Mouse (Mus musculus) MEL (cell line): Measurements from ENCODE around the gene Kctd11. TPM values are rescaled to one million over a fixed set of nuclear protein-coding genes. Genes with fewer than 3 reads are reported as not detected.

ENCODE experiments used
- DNase-seq: peaks from one replicate; pipeline ENCODE4 v3.0.0; 2011; ENCODE audit warnings: low read depth, low spot score
- H3K27ac ChIP-seq: 2 replicates; pipeline ENCODE4 v1.5.1; 2012; ENCODE audit warnings: low read depth, mild to moderate bottlenecking, control low read depth, low read length, moderate library complexity; ENCODE audit not compliant: control insufficient read depth
- H3K27me3 ChIP-seq, 2 experiments: fragments of 150-350 bp in 1 of 2; sonication (generic) in 1 of 2; 2 replicates each; pipeline ENCODE4 v1.6.1; 2012; ENCODE audit warnings: low read length in 2 of 2, mild to moderate bottlenecking in 2 of 2, improper control_type of control experiment in 1 of 2, moderate library complexity in 1 of 2; ENCODE audit not compliant: insufficient read depth in 2 of 2, control insufficient read depth in 1 of 2
- H3K36me3 ChIP-seq, 2 experiments: 2 replicates each; pipeline ENCODE4 v1.6.1; 2012 to 2014; ENCODE audit warnings: low read length in 2 of 2, improper control_type of control experiment in 1 of 2, inconsistent platforms in 1 of 2, mild to moderate bottlenecking in 1 of 2; ENCODE audit not compliant: insufficient read depth in 2 of 2, control insufficient read depth in 1 of 2
- H3K4me1 ChIP-seq, 2 experiments: fragments of 150-350 bp in 1 of 2; sonication (generic) in 1 of 2; 2 replicates each; pipeline ENCODE4 v1.6.1; 2012; ENCODE audit warnings: low read length in 2 of 2, improper control_type of control experiment in 1 of 2, mild to moderate bottlenecking in 1 of 2; ENCODE audit not compliant: insufficient read depth in 2 of 2, control insufficient read depth in 1 of 2
- H3K4me3 ChIP-seq, 2 experiments: fragments of 150-350 bp in 1 of 2; sonication (generic) in 1 of 2; 2 replicates each; pipeline ENCODE4 v1.5.1; 2012; ENCODE audit warnings: low read depth in 2 of 2, low read length in 2 of 2, mild to moderate bottlenecking in 2 of 2, moderate library complexity in 2 of 2, control low read depth in 1 of 2, improper control_type of control experiment in 1 of 2; ENCODE audit not compliant: control insufficient read depth in 1 of 2, insufficient read depth in 1 of 2
- H3K79me2 ChIP-seq: 2 replicates; pipeline ENCODE4 v1.6.1; 2012; ENCODE audit warnings: mild to moderate bottlenecking, low read length, moderate library complexity; ENCODE audit not compliant: control insufficient read depth, poor library complexity, insufficient read depth
- H3K9ac ChIP-seq: 2 replicates; pipeline ENCODE4 v1.6.1; 2012; ENCODE audit warnings: low read depth, mild to moderate bottlenecking, control low read depth, low read length, moderate library complexity; ENCODE audit not compliant: control insufficient read depth, poor library complexity, severe bottlenecking
- H3K9me3 ChIP-seq: fragments of 150-350 bp; sonication (generic); replicated peaks from 2 replicates; pipeline ENCODE4 v1.6.1; 2012; ENCODE audit warnings: mild to moderate bottlenecking, low read length, improper control_type of control experiment, moderate library complexity; ENCODE audit not compliant: insufficient read depth
- BHLHE40 ChIP-seq: IDR thresholded peaks from 2 replicates; pipeline ENCODE4 v1.6.1; 2012; ENCODE audit warnings: low read depth, mild to moderate bottlenecking, inconsistent platforms, low read length, improper control_type of control experiment, borderline replicate concordance
- CTCF ChIP-seq, 3 experiments: IDR thresholded peaks in 2 of 3; conservative IDR thresholded peaks in 1 of 3; 2 replicates each; pipeline ENCODE4 v1.5.1; 2011 to 2012; ENCODE audit warnings: low read length in 3 of 3, low read depth in 2 of 3, mild to moderate bottlenecking in 2 of 3, improper control_type of control experiment in 1 of 3, inconsistent platforms in 1 of 3, mixed read lengths in 1 of 3, moderate library complexity in 1 of 3; ENCODE audit not compliant: control insufficient read depth in 1 of 3, insufficient read depth in 1 of 3, poor library complexity in 1 of 3, severe bottlenecking in 1 of 3
- E2F4 ChIP-seq: IDR thresholded peaks from 2 replicates; pipeline ENCODE4 v1.6.1; 2011; ENCODE audit warnings: low read depth, low read length, improper control_type of control experiment, borderline replicate concordance
- ELF1 ChIP-seq: IDR thresholded peaks from 2 replicates; pipeline ENCODE4 v1.6.1; 2014; ENCODE audit warnings: low read depth, mild to moderate bottlenecking, inconsistent platforms, low read length, improper control_type of control experiment, moderate library complexity
- EP300 ChIP-seq, 2 experiments: IDR thresholded peaks; 2 replicates each; pipeline ENCODE4 v1.6.1; 2011; ENCODE audit warnings: improper control_type of control experiment in 2 of 2, low read length in 2 of 2, low read depth in 1 of 2, mild to moderate bottlenecking in 1 of 2
- ETS1 ChIP-seq: IDR thresholded peaks from 2 replicates; pipeline ENCODE4 v1.6.1; 2012; ENCODE audit warnings: low read depth, mild to moderate bottlenecking, inconsistent platforms, low read length, improper control_type of control experiment, moderate library complexity
- GABPA ChIP-seq: IDR thresholded peaks from 2 replicates; pipeline ENCODE4 v1.6.1; 2012; ENCODE audit warnings: low read depth, mild to moderate bottlenecking, inconsistent platforms, low read length, improper control_type of control experiment, moderate library complexity
- GATA1 ChIP-seq: IDR thresholded peaks from 2 replicates; pipeline ENCODE4 v1.6.1; 2011; ENCODE audit warnings: low read depth, low read length, improper control_type of control experiment
- JUND ChIP-seq: IDR thresholded peaks from 2 replicates; pipeline ENCODE4 v1.6.1; 2011; ENCODE audit warnings: low read depth, mild to moderate bottlenecking, improper control_type of control experiment, low read length
- KAT2A ChIP-seq: conservative IDR thresholded peaks from 2 replicates; pipeline ENCODE4 v1.6.1; 2012; ENCODE audit warnings: low read depth, low read length, improper control_type of control experiment, inconsistent platforms
- MAFK ChIP-seq: IDR thresholded peaks from 2 replicates; pipeline ENCODE4 v1.6.1; 2011; ENCODE audit warnings: low read depth, mild to moderate bottlenecking, low read length, improper control_type of control experiment, borderline replicate concordance
- MAX ChIP-seq: IDR thresholded peaks from 2 replicates; pipeline ENCODE4 v1.6.1; 2011; ENCODE audit warnings: low read length, improper control_type of control experiment
- MAZ ChIP-seq: IDR thresholded peaks from 2 replicates; pipeline ENCODE4 v1.6.1; 2012; ENCODE audit warnings: low read depth, mild to moderate bottlenecking, inconsistent platforms, low read length, improper control_type of control experiment
- MYB ChIP-seq: IDR thresholded peaks from 2 replicates; pipeline ENCODE4 v1.6.1; 2011; ENCODE audit warnings: mild to moderate bottlenecking, low read depth, low read length, improper control_type of control experiment
- MYC ChIP-seq: IDR thresholded peaks from 2 replicates; pipeline ENCODE4 v1.6.1; 2011; ENCODE audit warnings: low read depth, mild to moderate bottlenecking, low read length, improper control_type of control experiment, moderate library complexity
- NELFE ChIP-seq: IDR thresholded peaks from 2 replicates; pipeline ENCODE4 v1.6.1; 2011; ENCODE audit warnings: low read depth, low read length, improper control_type of control experiment
- NRF1 ChIP-seq: IDR thresholded peaks from 2 replicates; pipeline ENCODE4 v1.6.1; 2014; ENCODE audit warnings: low read depth, mild to moderate bottlenecking, inconsistent platforms, low read length, improper control_type of control experiment, moderate library complexity; ENCODE audit not compliant: poor library complexity, insufficient read depth, severe bottlenecking
- POLR2A ChIP-seq, 2 experiments: IDR thresholded peaks; 2 replicates each; pipeline ENCODE4 v1.6.1; 2011 to 2012; ENCODE audit warnings: low read length in 2 of 2, mild to moderate bottlenecking in 2 of 2, control low read depth in 1 of 2, improper control_type of control experiment in 1 of 2, low read depth in 1 of 2, moderate library complexity in 1 of 2; ENCODE audit not compliant: control insufficient read depth in 1 of 2, insufficient read depth in 1 of 2, poor library complexity in 1 of 2
- POLR2AphosphoS2 ChIP-seq: IDR thresholded peaks from 2 replicates; pipeline ENCODE4 v1.6.1; 2011; ENCODE audit warnings: low read length, improper control_type of control experiment
- POLR2AphosphoS5 ChIP-seq: IDR thresholded peaks from 2 replicates; pipeline ENCODE4 v1.6.1; 2012; ENCODE audit warnings: low read depth, borderline replicate concordance, mild to moderate bottlenecking, inconsistent platforms, low read length, moderate library complexity, mixed read lengths
- RCOR1 ChIP-seq: IDR thresholded peaks from 2 replicates; pipeline ENCODE4 v1.6.1; 2012; ENCODE audit warnings: low read depth, mild to moderate bottlenecking, inconsistent platforms, low read length, improper control_type of control experiment
- SIN3A ChIP-seq: IDR thresholded peaks from 2 replicates; pipeline ENCODE4 v1.6.1; 2012; ENCODE audit warnings: low read length, improper control_type of control experiment, inconsistent platforms
- SMC3 ChIP-seq: IDR thresholded peaks from 2 replicates; pipeline ENCODE4 v1.6.1; 2011; ENCODE audit warnings: low read depth, low read length, improper control_type of control experiment
- TAL1 ChIP-seq: IDR thresholded peaks from 2 replicates; pipeline ENCODE4 v1.6.1; 2012; ENCODE audit warnings: mild to moderate bottlenecking, inconsistent platforms, low read length, moderate library complexity, mixed read lengths
- TBP ChIP-seq: IDR thresholded peaks from 2 replicates; pipeline ENCODE4 v1.8.0; 2011; ENCODE audit warnings: low read depth, low read length, improper control_type of control experiment
- TCF12 ChIP-seq: IDR thresholded peaks from 2 replicates; pipeline ENCODE4 v1.6.1; 2014; ENCODE audit warnings: low read depth, mild to moderate bottlenecking, inconsistent platforms, low read length, improper control_type of control experiment, moderate library complexity
- UBTF ChIP-seq: IDR thresholded peaks from 2 replicates; pipeline ENCODE4 v1.6.1; 2012; ENCODE audit warnings: low read depth, mild to moderate bottlenecking, inconsistent platforms, low read length, improper control_type of control experiment, moderate library complexity, borderline replicate concordance; ENCODE audit not compliant: insufficient read depth
- USF2 ChIP-seq, 2 experiments: IDR thresholded peaks; 2 replicates each; pipeline ENCODE4 v1.6.1; 2011 to 2012; ENCODE audit warnings: improper control_type of control experiment in 2 of 2, low read length in 2 of 2, borderline replicate concordance in 1 of 2, inconsistent platforms in 1 of 2, low read depth in 1 of 2, mild to moderate bottlenecking in 1 of 2; ENCODE audit not compliant: insufficient read depth in 1 of 2
- ZC3H11A ChIP-seq: IDR thresholded peaks from 2 replicates; pipeline ENCODE4 v1.6.1; 2012; ENCODE audit warnings: low read depth, mild to moderate bottlenecking, inconsistent platforms, low read length, improper control_type of control experiment
- ZKSCAN1 ChIP-seq: IDR thresholded peaks from 2 replicates; pipeline ENCODE4 v1.6.1; 2012; ENCODE audit warnings: low read depth, mild to moderate bottlenecking, inconsistent platforms, low read length, improper control_type of control experiment, moderate library complexity
- ZNF384 ChIP-seq: IDR thresholded peaks from 2 replicates; pipeline ENCODE4 v1.6.1; 2012; ENCODE audit warnings: low read depth, mild to moderate bottlenecking, inconsistent platforms, low read length, improper control_type of control experiment
- polyA plus RNA-seq, 2 experiments: library from polyadenylated mRNA; stranded (reverse) in 1 of 2; unstranded in 1 of 2; fragments of >175 nt in 1 of 2; fragments of >200 nt in 1 of 2; gene quantifications; 2 replicates each; pipeline versions ENCODE4 v1.2.1 to v1.2.4; 2012; ENCODE audit warnings: low replicate concordance in 2 of 2, low read depth in 1 of 2; ENCODE audit not compliant: insufficient read length in 2 of 2, insufficient read depth in 1 of 2, missing spikeins in 1 of 2
- total RNA-seq: library from RNA; depleted of rRNA; stranded (reverse); fragments of 300-350 nt; gene quantifications from 2 replicates; pipeline ENCODE4 v1.2.3, GENCODE M21; 2012

Gene Kctd11
- total and polyA plus RNA-seq, 3 experiments, result 0.19 to 0.49 TPM; not detected in 1

GRCm38 (mm10) chr11:69837952-69838713 is 43.1 kb downstream of the Kctd11 start, which contains the start of gene Tmem256 (continued):
- TF ChIP-seq POLR2AphosphoS2, result peak; percentile 56; the same call in 1 of the 2 replicates
- 0 out of 2 replicates have a peak, but pooled peaks have one; percentile 63 for TF ChIP-seq MYC
- TF ChIP-seq RCOR1, result no peak
- TF ChIP-seq SMC3, result no peak
- peak; percentile 57; the same call in 1 of the 2 replicates for TF ChIP-seq ELF1
- TF ChIP-seq E2F4, result 0 out of 2 replicates have a peak, but pooled peaks have one; percentile 4
- TF ChIP-seq MAX, result peak; percentile 61; the same call in 1 of the 2 replicates
- TF ChIP-seq POLR2AphosphoS5, result no peak
- TF ChIP-seq KAT2A, result no peak; the same call in 1 of the 2 replicates
- no peak for TF ChIP-seq USF2 (IDR thresholded peaks at IDR 0.05; ENCODE audit: borderline replicate concordance in 1 of 2, insufficient read depth in 1 of 2, low read depth in 1 of 2, low read length in 2 of 2)
- TF ChIP-seq MYB, result no peak
- TF ChIP-seq ZNF384, result no peak
- TF ChIP-seq NELFE, result peak; percentile 81
- no peak for TF ChIP-seq GATA1
- TF ChIP-seq JUND, result no peak
- peak; percentile 79 for TF ChIP-seq SIN3A
- TF ChIP-seq TBP, result peak; percentile 69; the same call in 1 of the 2 replicates
- peak; percentile 33 for TF ChIP-seq TCF12
- no peak for TF ChIP-seq ZKSCAN1
- no peak for TF ChIP-seq MAFK

DNA sequence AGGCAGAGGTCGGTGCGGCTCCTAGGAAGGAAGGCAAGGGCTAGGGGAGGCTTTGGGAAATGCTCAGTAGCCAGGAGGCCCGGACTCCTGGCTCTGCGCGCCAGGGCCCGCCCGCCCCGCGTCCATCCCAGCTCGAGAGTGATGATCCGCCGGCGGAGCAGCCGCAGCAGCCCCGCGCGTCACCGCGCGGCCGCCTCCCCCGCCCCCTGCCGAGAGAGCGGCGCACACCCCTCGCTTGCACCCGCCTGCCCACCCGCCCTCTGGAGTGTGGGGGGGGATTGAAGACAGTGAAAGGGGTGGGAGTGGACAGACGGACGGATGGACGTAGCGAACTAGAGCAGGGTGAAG is 43.6 kb downstream of the Kctd11 start, which contains the start of gene Nlgn2:
Gene Nlgn2, minus strand, starts transcription at position 181 of the 348 bp plus-strand sequence.
- Histone ChIP-seq H3K79me2 (peaks cover 1% of the 10 kb centered on the region; the same call in 1 of the 2 replicates), H3K9ac (peak within 1 kb of the TSS; percentile 86), H3K27ac (peak within 1 kb of the TSS; percentile 40), H3K4me1 (peaks cover 10 to 27% of the 10 kb centered on the region in 2 experiments), H3K4me3 (peak within 1 kb of the TSS; percentile 84 to 97), H3K36me3 (peaks cover 0 to 14% of the 10 kb centered on the region in 2 experiments; a peak in 2 of 4 replicates), H3K27me3 (no peaks in the 10 kb centered on the region; a peak in 1 of 4 replicates), H3K9me3 (no peaks in the 10 kb centered on the region)
- DNase-seq, result no peak
- TF ChIP-seq SMC3 (no peak), USF2 (IDR thresholded peaks at IDR 0.05; ENCODE audit: borderline replicate concordance in 1 of 2, insufficient read depth in 1 of 2, low read depth in 1 of 2, low read length in 2 of 2) (no peak), TCF12 (no peak), MAFK (no peak), TBP (no peak), EP300 (IDR thresholded peaks at IDR 0.05; ENCODE audit: low read depth in 1 of 2, low read length in 2 of 2) (no peak), ZKSCAN1 (no peak), GATA1 (no peak), POLR2A (IDR thresholded peaks at IDR 0.05; ENCODE audit: control insufficient read depth in 1 of 2, insufficient read depth in 1 of 2, low read depth in 1 of 2, low read length in 2 of 2, poor library complexity in 1 of 2) (peak; percentile 34 to 55; a peak in 1 of 4 replicates), MAZ (peak; percentile 85; the same call in 1 of the 2 replicates), NELFE (peak; percentile 62), ZC3H11A (no peak), NRF1 (peak; percentile 56; the same call in 1 of the 2 replicates), RCOR1 (no peak), ELF1 (no peak), TAL1 (no peak), POLR2AphosphoS2 (no peak; the same call in 1 of the 2 replicates), CTCF (IDR thresholded peaks at IDR 0.05 in 2 of 3, conservative IDR thresholded peaks at IDR 0.05 in 1 of 3; ENCODE audit: control insufficient read depth in 1 of 3, insufficient read depth in 1 of 3, low read depth in 2 of 3, low read length in 3 of 3, poor library complexity in 1 of 3, severe bottlenecking in 1 of 3) (0 out of 6 replicates have a peak, but pooled peaks of 1 of the 3 experiments have one; percentile 8), POLR2AphosphoS5 (no peak), UBTF (no peak), BHLHE40 (no peak), SIN3A (peak; percentile 42; the same call in 1 of the 2 replicates), ETS1 (no peak; the same call in 1 of the 2 replicates), GABPA (no peak)
